Mouse (Mus musculus) heart, postnatal 10 days (tissue): ENCODE data around the gene Pip4k2b. TPM values are rescaled to one million over a fixed set of nuclear protein-coding genes. Genes with fewer than 3 reads are reported as not detected.
A peak's percentile ranks its signal among the peaks of the same experiment; 100 is the strongest.
"Not testable (repeated sequence)": the region's sequence is repeated elsewhere in the genome, so short reads cannot be mapped to it uniquely, and the experiment has no call there.

Source experiments
- DNase-seq, 2 experiments: peaks; one replicate each; pipeline ENCODE4 v3.0.0; 2021
- intact Hi-C: fragments of 180-260 bp; cut with DNase I; formaldehyde crosslinking; loops from one replicate; pipeline ENCODE4 v1.15.1; 2025
- total RNA-seq, 2 experiments: library from RNA; stranded (reverse); gene quantifications; 2 replicates each; pipeline ENCODE4 v1.2.3; 2021

Gene Pip4k2b
- total RNA-seq, 2 experiments from 2014 or later = 19.4 to 26.7 TPM

DNA sequence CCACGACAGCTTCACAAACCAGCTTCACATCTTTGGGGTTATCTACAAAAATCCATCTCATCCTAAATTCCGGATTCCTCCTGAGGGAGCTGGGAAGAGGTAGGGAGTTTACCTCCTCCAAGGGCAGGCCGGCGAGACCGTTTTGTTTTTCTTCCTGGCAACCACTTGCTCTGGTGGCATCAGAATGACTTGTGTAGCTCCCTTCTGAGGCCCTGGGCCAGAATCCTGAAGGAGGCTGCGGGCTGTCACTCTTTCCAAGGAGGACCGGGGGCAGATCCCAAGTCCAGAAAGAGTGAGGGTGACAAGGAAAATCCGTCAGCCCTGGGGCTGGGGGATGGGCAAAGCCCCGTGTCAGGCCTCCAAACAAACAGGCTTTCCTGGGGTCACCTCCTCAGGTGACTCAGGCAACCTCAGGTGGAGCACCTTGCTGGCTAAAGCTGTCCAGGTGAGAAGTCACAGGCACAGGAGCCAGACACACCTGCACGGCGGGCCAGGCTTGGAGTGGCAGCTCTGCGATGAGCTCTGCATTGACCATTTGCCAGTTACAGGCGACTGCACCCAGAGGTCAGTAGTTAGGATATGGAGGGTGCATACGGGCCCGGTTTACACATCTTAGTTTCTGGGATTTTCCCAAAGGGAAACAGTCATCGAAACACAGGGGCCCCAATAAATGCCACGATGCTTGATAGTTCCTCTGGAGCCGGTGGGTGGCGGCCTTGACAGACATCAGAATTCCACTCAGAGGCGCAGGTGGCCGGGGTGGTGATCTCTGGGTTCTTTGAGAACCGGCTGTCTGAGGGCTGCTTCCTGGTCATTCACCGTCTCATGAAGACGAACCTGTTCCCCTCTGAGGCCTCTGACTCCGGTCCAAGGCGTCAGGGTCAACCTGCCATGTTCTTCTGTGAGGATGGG is 26.9 kb downstream of the Pip4k2b start:
- intact Hi-C loops = no loop called here
- DNase-seq = no peak

DNA sequence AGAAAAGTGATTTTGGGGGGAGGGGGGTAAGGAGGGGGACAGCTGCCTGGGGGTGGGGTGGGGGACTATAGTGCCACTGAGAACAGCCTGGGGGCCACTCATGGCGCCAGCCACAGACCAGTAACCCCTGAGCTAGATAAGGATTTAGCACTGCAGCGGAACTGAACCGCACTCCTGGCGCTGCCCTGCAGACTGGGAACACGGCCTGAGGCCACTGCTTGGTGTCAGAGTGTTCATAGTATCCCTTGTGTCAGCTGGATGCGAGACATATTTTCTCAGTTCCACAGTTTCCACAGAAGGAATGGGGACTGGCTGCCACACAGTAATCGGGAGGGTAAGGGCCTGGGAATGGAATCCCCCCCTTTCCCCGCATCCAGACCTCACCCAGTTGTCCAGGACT is 28.5 kb downstream of the Pip4k2b start:
- no peak for DNase-seq
- intact Hi-C loops = no loop called here

DNA sequence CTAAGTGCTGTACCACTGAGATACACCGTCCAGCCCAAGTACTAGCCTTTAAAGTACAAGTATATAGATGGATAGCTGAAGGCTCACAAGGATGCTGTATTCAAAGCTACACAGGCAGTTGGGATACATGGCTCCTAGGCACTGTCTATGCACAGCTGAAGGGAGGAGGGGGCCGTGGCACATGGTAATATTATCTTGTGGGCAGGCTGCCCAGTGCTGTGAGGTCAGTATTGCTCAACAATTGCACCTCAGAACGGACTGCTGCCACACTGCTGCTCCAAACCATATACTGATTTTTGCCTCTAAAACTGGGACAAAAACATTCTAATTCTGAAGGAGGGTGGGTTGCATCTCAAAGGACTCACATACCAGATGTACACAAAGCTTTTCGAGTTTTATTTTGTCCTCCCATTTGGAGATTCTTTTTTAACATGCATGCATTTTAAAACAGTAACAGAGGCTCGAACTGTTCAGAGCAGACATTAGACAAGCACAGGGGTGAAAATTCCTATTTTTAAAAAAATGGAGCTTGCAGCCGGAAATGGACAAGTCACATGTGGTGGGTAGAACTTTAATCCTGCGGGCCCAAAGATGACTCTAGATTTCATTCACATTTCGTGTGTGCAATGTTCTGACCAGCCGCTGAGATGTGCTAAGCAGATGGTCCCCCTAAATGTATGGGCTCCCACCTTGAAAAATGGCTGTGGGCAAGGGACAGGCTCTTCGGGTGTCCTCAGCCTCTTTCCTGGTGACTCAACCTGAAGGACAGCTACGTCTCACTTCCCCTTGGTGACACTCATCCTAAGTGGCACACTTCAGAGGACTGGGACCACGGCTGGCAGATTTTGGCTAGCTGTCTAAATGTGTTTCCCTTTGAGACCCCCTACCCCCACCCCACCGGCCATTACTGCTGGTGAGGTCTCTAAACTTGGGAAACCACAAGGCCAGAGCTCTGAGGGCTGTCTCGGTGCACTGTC is 29.4 kb downstream of the Pip4k2b start:
- intact Hi-C loops = no loop called here
- DNase-seq = peak; percentile 41 to 51

DNA sequence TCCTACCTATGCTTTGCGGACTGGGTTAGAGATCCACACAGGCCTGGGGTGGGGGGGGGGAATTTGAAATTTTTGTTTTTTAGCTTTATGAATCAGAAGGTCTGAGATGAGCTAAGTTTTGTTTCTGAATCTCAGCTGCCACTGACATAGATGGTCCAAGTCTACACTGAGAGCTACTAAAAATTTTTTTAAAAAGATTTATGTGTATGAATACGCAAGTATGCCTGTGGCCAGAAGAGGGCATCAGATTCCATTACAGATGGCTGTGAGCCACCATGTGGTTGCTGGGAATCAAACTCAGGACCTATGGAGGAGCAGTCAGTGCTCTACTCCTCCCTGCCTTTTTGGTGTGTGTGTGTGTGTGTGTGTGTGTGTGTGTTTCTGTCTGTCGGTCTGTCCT is 30.1 kb downstream of the Pip4k2b start:
- intact Hi-C loops = no loop called here
- DNase-seq = no peak

DNA sequence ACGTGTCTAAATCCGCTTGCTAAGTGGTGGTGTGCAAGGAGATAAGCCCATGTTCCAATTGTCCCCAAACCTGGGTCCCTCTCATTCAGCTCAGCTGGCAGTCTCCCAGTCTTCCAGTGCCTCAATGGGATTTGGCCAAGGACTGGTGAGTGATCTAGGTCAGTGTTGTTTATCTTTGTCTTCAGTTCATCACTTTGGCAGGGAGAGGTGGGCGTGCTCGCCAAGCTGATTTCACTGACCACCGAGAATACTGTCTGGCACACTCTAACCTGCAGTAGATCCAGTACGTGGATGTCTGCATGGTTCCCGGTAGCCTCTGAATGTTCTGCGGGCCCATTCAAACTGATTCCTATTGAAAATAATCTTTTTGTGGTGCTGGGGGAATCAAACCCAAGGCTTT is 30.6 kb downstream of the Pip4k2b start:
- peak; percentile 41 to 51 for DNase-seq
- intact Hi-C loops = no loop called here

DNA sequence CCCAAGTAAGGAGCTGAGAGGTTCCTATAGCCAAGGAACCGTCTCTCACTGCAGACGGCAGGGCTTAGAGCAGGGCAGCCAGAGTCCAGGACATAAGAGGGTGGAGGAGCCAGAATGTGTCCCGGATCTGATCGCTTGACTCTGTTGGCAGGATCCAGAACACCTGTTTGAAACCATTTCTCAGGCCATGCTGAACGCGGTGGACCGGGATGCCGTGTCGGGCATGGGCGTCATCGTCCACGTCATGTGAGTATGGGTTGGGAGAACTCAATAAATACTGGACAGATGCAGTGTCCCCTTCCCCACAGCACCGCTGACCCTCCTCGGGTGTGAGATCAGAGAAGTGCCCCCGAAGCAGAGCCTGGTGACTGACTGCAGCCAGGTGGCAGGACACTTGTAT is 32.2 kb downstream of the Pip4k2b start:
- DNase-seq = no peak
- intact Hi-C loops = no loop called here

DNA sequence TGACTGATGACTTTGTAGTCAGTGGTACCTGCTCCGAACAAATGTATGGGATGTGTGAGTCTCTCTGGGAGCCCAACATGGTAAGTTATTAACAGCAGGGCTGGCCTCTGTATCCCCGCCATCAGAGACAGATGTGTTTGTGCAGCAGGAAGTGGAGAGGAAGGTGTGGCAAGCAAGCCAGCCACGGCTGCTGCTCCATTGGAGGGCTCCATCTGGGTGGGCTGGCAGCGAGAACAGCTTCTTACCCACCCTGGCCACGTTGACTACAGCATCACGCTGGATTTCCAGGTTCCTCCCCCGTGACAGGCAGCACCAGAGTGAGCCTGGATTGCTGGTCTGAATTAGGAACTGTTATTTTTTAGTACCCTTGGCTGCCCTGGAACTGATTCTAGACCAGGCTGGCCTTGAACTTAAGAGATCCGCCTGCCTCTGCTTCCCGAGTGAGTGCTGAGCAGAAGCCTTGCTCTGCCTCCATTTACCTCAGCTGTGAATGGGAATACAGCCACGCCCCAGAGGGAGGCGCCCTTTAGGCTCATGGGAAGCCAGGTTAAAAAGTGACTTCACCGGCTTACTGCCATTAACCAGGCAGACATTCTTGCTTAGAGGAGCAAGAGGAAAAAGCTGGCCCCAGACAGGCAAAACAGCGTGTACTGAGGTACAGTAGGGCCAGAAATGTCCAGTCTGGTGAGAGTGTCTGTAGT is 33.2 kb downstream of the Pip4k2b start:
- no peak for DNase-seq
- intact Hi-C loops = no loop called here

DNA sequence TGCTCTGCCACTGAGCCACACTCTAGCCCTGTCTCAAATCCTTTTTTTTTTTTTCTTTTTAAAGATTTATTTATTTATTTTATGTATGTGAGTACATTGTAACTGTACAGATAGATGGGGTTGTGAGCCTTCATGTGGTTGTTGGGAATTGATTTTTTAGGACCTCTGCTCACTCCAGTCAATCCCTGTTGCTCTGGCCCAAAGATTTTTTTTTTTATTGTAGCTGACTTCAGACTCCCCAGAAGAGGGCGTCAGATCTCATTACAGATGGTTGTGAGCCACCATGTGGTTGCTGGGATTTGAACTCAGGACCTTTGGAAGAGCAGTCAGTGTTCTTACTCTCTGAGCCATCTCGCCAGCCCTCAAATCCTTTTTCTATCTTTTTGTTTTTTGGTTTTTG is 34.4 kb downstream of the Pip4k2b start:
- DNase-seq, intact Hi-C loops: not testable (repeated sequence)

DNA sequence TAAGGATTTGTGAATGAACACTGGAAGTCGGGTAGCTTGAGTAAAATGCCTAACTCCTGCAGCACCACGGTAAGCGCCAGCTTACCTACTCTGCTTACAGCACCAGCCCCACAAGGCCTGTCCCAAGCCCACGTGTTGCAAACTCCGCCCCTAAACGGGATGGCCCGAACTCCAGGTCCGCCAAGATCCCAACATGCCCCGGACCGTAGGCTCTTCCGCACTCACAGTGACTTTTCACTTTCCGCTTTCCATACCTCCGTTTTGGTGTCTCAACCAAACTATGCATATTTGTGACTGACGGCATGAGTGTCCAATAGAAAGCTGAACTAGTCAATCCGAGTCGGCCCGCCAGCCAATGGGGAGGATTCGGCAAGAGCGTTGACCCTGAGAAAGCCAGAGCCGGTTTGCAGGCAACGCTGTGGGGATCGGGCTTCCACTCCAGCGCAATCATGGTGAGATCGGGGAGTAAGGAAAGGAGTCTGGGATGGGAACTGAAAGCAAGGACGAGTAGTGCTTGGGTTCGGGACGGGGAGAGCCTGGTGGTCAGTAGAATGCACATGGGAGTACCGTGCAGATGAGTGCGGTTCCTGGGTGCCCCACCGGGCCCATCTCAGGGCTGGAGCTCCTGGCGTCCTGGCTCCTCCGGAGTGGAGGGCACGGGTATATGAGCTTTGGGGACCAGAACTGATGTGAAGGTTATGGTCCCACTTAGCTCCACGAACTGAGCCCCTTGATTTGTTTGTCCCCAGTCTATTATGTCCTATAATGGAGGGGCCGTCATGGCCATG is 41.3 kb downstream of the Pip4k2b start, which contains the start of gene Psmb3:
Psmb3 (plus strand) TSS at position 361 of the 788 bp plus-strand sequence.
- peak; percentile 100 for DNase-seq
- intact Hi-C loops = loop anchor here (1.0 to 5.0 kb wide), 2 partner anchors 41 to 179 kb away; partner anchors contain the start of genes Fbxo47 and Pip4k2b

DNA sequence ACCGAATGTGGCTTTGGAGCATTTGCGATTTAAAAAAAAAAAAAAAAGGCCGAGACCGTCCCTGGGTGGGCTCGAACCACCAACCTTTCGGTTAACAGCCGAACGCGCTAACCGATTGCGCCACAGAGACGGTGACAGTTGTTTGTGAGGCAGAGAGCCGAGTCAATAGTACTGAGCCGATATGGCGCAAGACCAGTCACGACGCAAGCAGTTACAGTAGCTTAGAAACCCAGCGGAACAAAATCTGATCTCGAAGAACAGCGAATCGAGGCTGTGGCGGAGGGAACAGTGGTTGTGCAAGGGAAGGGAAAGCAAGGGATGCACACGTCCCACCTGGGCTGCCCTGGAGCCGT is 42.1 kb downstream of the Pip4k2b start:
- intact Hi-C loops = loop anchor here (5.0 kb wide), 1 partner anchor 180 kb away; the partner anchor contains the start of gene Fbxo47

DNA sequence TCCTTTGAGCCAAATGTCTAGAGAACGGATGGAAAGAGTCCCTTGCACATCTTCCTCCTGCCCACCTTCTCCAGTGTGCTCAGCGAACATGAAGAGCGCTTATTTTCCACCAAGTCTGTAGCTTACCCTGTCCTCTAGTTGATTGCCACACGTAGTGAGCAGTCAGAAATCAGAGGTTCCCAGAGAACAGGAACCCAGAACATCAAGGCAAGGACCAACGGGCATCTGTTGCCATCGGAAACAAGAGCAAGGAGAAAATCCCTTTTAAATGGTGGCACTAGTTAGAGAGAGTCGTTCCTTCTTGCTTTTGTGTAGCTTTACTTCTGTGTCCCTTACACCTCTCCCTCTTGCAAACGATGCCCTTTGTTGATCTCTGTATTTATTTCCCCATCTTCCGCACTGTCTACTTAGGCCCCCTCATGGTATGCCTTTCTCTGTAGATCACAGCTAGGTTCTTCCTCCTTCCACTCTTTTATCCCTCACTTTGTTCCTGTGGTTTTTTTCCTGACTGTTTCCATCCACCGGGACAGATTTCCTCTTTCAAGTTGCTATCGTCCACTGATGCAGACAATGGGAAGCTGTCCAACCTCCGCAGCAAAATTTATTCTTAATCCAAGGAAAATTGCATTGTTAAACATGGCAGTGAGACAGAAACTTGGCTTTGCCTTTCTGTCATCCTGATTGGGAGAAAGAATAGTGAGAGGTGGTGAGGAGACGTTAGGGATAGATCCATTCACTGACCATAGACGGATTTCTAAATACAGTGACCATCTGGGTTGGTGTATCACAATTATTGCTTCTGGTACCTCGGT is 42.7 kb downstream of the Pip4k2b start:
- intact Hi-C loops = loop anchor here (5.0 kb wide), 1 partner anchor 181 kb away; the partner anchor contains the start of gene Fbxo47
- DNase-seq = no peak

More for the DNA sequence above, 42.1 kb downstream of the Pip4k2b start:
- peak; percentile 93 to 95 for DNase-seq

DNA sequence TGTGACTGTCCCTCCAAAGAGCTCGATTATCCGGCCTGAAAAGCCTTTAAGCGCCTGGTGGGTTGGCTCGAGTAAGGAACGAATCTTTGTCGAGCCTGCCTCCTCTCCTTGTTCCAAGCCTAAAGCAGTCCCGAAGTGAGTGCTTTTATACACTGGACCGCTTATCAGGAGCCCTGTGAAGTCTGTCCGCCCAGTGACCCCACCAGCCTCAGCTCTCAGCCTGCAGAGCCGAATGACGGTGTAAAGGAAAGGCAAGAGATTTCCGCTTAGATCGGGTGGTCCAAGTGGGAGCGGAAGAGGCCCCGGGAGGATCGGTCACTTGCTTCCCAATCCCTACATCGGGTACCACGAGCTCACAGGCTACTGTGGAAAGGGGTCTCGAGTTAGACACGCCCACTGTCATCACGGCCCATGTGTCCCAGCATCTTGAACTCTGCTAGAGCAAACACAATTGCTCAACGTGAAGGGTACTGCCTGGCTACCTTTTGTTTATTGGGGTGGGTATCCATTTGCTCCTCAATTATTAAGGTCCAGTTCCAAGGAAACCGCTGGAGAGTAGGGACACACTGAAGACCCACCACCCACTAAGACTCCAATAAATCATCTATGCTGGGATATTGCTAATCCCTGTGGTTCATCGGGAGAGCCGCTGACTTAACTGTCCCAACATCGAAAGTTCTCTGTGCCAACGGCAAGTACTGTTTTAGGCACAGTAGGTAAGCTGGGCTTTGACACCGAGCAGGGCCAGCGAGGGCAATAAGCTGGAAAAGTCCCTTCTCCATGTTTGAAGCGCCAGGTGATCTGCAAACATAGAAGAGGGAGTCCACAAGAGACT is 43.5 kb downstream of the Pip4k2b start:
- peak in 1 of 2 experiments; percentile 68 for DNase-seq
- intact Hi-C loops = loop anchor here (5.0 kb wide), 1 partner anchor 181 kb away; the partner anchor contains the start of gene Fbxo47

DNA sequence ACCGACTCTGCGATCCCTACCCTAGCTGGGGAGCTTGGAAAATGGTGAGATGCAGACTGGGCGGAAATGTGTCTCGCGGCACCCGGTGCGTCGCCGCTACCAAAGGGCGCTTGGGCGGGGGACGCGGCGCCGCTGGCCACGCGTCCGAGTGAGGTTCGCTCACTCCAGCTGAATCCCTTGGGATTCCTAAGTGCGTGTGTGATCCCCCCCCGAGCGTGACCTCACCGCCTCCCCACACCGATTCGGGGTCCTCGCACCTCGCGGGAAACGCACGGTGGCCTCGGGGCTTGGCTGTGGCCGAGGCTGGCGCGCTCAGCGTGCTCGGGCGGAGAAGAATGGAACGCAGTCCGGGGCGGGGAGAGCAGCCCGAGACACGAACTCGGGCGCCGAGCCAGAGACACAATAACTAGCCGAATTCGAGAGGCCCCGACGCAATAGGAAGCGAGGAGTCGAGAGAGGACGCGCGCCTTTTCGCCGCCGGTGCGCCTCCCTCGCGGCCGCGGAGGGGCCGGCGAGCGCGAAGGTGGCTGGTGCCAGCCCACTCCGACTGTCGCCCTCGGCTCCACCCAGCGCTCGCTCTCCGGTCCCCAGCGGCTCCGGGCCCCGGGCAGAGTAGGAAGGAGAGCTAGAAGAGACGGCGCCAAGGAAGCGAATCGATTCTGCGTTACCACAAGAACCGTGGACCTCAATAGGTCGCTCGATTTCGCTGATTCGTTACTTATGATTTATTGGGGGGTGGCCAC is 44.3 kb downstream of the Pip4k2b start, which contains the start of gene Pcgf2:
Pcgf2 (minus strand) TSS at position 495 of the 743 bp plus-strand sequence.
- intact Hi-C loops = loop anchor here (5.0 kb wide), 1 partner anchor 182 kb away; the partner anchor contains the start of gene Fbxo47
- peak; percentile 88 to 91 for DNase-seq

DNA sequence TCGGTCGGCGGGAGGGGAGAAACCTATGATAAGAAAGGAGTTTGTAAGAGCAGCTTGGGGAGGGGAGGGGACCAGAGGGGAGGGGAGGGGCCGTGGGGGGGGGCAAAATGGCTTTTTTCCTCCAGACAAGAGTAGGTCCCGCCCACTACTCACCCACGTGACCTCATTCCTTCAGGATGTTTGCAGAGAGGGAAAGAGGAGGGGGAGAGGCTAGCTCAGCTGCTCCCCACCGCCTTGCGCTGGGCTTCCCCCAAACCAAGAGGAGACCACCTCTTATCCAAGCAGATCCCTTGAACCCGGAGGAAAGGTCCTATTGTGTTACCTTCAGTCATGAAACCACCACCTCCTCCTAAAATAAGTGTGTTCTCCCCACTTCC is 44.9 kb downstream of the Pip4k2b start:
- intact Hi-C loops = loop anchor here (5.0 kb wide), 2 partner anchors 37 to 183 kb away; partner anchors contain the start of genes Fbxo47 and Mllt6

DNA sequence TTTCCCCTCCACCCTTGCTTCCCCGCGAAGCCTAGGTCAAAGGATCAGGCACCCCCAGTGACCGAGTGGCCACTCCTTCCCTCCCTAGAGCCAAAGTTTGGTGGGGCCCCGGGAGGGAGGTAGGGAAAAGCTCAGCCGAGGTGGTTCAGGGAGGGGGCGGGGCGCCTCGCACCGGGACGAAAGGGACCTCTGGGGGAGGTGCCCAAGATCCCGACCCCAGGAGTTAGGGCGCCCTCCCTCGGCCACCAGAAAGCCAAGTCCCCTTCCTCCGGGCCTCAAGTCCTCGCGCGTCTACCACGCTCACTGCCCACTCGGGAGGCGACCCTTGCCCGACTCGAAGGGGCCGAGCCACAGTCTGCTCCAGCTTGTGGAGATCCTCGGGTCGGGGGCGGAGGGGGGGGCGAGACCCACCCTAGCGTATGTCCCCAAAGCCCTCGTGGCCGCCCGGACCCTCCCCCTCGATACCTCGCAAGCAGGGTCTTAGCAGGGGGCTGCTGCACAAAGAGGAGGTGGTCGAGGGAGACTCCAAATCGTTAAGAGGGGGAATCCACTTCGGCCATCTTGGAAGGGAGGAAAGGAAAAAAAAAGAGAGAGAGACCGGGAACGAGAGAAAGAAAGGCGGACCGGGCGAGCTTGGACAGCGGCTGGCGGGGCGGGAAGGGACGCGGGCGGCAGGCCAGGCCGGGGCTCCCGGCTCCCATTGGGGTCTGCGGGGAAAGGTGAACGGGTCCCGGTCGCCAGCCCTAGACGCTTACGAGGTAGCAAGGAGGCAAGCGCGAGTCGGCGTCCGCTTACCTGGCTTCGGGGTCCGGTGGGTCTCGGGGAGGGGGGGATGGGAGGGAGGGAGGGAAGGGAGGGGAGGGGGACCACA is 45.5 kb downstream of the Pip4k2b start:
- DNase-seq = peak; percentile 84 to 86
- intact Hi-C loops = loop anchor here (5.0 kb wide), 1 partner anchor 37 kb away; the partner anchor contains the start of gene Mllt6

More for the DNA sequence above, 44.9 kb downstream of the Pip4k2b start:
- DNase-seq = peak; percentile 90 to 91
